Mouse (Mus musculus): Measurements from ENCODE around the gene Gkap1.

Gkap1 gene

DNA sequence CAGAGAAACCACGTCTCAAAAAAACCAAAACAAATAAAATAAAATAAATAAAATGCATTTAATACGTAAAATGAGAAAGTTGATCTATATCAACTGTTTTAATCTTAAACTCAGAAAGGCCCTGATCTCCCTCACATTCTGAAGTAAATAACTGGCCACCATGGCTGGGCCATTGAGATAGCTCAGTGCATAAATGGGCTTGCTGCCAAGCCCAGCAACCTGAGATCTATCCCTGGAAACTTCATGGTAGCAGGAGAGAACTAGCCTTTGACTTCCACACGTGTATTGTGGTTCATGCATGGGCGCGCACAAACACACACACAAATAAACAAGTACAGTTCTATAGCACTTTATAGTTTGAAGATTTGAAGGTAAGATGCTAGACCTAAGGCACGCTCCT lies 74.2 kb downstream of the Gkap1 start:
- DNase-seq (ENCODE audit: low spot score in 2 of 2), result no peak

- no peak for DNase-seq (ENCODE audit: low spot score in 2 of 2)
These were observed 77.4 kb downstream of the Gkap1 start for GRCm38 (mm10) chr13:58197981-58198640.

- DNase-seq (ENCODE audit: low spot score in 2 of 2), result no peak
These were observed 78.3 kb downstream of the Gkap1 start for GRCm38 (mm10) chr13:58197211-58197610.

DNA sequence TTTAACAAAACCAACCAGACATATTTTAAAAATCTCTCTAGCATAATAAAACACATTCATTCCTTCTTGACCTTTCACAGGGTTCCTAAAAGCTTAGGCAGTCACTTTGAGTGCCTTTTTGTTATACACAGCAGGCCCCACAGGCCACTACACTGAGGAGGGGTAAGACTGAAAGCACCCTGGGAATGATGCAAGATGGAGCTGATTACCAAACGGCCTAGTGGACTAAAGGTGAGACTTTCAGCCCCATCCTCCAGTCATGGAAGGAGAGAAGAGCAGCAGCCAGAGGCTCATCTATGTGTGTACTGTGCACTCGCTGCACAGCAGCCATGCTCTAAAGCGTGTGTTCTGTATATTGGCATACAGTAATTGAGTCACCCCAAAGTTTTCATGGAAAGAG lies 80.6 kb downstream of the Gkap1 start:
- no peak for DNase-seq (ENCODE audit: low spot score in 2 of 2)

- no peak for DNase-seq (ENCODE audit: low spot score in 2 of 2)
These were observed 82.3 kb downstream of the Gkap1 start for GRCm38 (mm10) chr13:58193221-58193620.

DNA sequence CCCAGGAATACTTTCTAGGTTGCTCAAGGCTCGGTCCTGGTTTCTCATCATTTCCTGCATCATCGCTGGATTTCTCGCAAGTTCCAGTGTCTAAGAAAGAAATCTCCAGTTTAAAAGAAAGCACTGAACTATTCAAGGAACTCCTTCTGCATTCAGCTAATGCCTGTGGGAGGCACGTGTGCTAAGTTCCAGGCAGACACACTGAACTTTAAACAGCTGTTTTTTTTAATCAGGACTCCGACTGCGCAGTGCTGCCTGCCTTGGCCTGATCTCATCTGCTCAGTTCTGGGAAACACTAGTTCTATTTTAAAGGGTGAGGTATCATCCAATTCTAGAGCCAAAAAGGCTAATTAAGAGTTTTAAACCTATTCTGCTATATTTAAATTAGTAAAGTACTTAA lies 83.4 kb downstream of the Gkap1 start:
- DNase-seq (ENCODE audit: low spot score in 2 of 2), result no peak

DNA sequence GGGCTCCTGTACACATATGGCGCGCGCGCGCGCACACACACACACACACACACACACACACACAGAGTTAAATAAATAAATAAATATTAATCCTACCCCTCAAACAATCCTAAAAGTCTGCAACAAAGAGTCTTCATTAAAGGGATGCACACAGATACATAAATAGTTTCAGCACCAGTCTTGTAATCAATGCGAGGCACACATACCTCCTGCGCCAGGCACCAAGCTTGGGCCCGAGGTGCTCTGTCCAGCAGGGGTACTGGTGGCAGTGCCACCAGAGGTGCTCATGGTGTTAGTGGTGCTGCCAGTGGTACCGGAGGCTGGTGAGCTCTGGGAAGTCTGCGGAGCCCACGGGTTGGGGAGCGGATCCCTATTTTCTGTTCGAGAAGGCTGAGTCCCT lies 84.0 kb downstream of the Gkap1 start:
- no peak for DNase-seq (ENCODE audit: low spot score in 2 of 2)

GRCm38 (mm10) chr13:58189473-58189872 lies 86.0 kb downstream of the Gkap1 start:
- DNase-seq (ENCODE audit: low spot score in 2 of 2), result no peak

GRCm38 (mm10) chr13:58188412-58188811 lies 87.1 kb downstream of the Gkap1 start:
- peak; percentile 69 for DNase-seq (ENCODE audit: low spot score in 2 of 2)

DNA sequence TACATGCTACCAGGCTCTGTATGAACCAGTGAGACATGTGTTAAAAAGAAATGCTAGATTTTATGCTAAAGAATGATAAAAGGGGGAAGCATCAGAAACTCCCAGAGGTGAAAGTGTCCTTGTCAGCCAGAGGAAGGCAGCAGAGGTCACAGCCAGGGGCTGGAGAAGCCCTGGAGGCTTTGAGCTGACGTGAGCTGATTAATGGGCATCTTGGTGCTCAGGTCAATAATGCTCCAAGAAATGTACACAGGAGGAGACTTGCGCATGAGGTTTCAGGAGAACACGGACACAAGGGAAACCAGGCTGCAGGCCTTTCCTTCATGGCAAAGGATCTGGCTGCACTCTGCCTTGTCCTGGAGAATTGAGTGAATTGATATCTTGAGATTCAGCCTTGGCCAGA lies 87.7 kb downstream of the Gkap1 start:
- DNase-seq (ENCODE audit: low spot score in 2 of 2), result no peak

GRCm38 (mm10) chr13:58186281-58186680 lies 89.2 kb downstream of the Gkap1 start:
- DNase-seq (ENCODE audit: low spot score in 2 of 2), result no peak

- no peak for DNase-seq (ENCODE audit: low spot score in 2 of 2)
These were observed 91.4 kb downstream of the Gkap1 start for GRCm38 (mm10) chr13:58184111-58184510.

Data from frontal cortex, postnatal 10 days (tissue).